Mouse (Mus musculus) bone marrow macrophage, adult 2 months (primary cell): ENCODE measurements around the gene Pxn. TPM values are rescaled to one million over a fixed set of nuclear protein-coding genes. Genes with fewer than 3 reads are reported as not detected.

ENCODE experiments used
- H3K27ac ChIP-seq: 2 replicates; pipeline ENCODE4 v1.5.1; 2012; ENCODE audit warnings: low read depth, low read length; ENCODE audit not compliant: insufficient read depth
- H3K4me1 ChIP-seq: 2 replicates; pipeline ENCODE4 v1.6.1; 2012; ENCODE audit warnings: low read length; ENCODE audit not compliant: control insufficient read depth, insufficient read depth
- H3K4me3 ChIP-seq: 2 replicates; pipeline ENCODE4 v1.5.1; 2012; ENCODE audit warnings: mild to moderate bottlenecking, low read length, moderate library complexity; ENCODE audit not compliant: insufficient read depth
- CTCF ChIP-seq: IDR thresholded peaks from 2 replicates; pipeline ENCODE4 v1.5.1; 2012; ENCODE audit warnings: low read depth, mild to moderate bottlenecking, low read length, moderate library complexity
- POLR2A ChIP-seq: IDR thresholded peaks from 2 replicates; pipeline ENCODE4 v1.6.1; 2012; ENCODE audit warnings: mild to moderate bottlenecking, low read depth, low read length, borderline replicate concordance
- polyA plus RNA-seq: library from polyadenylated mRNA; stranded (reverse); fragments of >200 nt; gene quantifications from 2 replicates; pipeline ENCODE4 v1.2.4, GENCODE M21; 2012; ENCODE audit not compliant: missing spikeins, insufficient read depth, insufficient read length

The Pxn gene
- polyA plus RNA-seq, 1 experiment, result 121 TPM

DNA sequence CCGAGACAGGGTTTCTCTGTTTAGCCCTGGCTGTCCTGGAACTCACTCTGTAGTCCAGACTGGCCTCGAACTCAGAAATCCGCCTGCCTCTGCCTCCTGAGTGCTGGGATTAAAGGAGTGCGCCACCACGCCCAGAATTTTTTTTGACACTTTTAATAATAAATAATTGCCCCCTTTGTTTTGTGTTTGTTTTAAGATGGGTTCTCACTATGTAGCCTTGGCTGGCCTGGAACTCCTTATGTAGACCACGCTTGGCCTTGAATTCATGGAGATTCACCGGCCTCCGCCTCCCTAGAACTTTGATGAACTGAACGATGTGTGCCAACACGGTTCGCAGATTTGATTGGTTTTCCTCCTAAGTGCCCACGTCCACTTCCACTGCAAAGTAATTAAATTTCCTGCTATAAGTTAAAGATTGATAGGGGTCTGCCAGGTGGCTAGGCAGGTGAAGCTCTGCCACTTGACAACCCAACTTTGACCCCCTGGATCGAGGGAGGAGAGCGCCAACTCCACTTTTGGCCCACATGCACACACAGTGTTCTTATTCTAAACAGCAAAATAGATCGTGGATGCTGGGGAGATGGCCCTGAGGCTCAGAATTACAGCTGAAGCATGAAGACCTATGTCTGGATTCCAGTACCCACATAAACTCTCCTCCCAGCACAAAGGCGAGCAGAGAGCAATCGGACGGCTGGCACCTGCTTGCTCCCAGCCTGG, 20.8 kb upstream of the Pxn start:
- TF ChIP-seq CTCF (no peak), POLR2A (no peak)
- Histone ChIP-seq H3K4me3 (no peak overlapping the region), H3K27ac (no peak overlapping the region), H3K4me1 (peaks cover 12% of the 10 kb centered on the region)

DNA sequence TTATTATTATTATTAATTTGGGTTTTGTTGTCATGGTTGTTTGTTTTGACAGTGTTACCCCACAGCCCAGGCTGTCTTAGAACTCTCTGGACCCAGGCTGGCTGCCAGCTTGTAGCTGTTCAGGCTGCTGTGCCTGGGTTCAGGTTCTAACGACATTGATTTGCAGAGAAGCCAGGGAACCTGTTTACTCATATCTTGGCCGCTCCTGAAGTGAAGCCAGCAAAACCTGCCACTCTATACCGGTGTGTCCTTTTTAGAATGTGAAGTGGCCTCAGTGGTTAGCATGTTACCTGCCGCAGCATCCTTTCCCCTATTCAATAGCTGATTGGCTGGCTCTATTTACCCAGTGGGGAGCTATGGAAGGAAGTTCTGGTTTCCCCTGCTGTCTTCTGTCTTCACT, 19.8 kb upstream of the Pxn start:
- H3K27ac ChIP-seq, result no peak overlapping the region
- no peak for TF ChIP-seq CTCF
- no peak for TF ChIP-seq POLR2A
- no peak overlapping the region for H3K4me3 ChIP-seq
- H3K4me1 ChIP-seq, result peaks cover 12% of the 10 kb centered on the region

DNA sequence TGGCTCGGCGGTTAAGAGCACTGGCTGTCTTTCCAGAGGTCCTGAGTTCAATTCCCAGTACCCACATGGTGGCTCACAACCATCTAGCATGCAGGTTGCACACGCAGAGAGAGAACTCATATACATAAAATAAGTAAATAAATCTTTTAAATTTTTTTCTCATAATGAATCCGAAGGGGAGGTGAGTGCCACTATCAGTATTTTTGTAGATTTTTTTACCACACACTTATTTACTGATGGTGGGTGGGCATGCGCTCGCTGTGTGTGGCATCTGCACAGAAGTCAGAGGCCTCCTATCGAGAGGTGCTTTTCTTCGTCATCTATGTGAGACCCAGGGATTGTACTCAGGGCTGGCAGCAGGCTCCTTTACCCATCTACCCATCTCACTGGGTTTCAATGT, 19.1 kb upstream of the Pxn start:
- TF ChIP-seq POLR2A (no peak), CTCF (no peak)
- Histone ChIP-seq H3K4me3 (no peak overlapping the region), H3K4me1 (peaks cover 16% of the 10 kb centered on the region), H3K27ac (no peak overlapping the region)

DNA sequence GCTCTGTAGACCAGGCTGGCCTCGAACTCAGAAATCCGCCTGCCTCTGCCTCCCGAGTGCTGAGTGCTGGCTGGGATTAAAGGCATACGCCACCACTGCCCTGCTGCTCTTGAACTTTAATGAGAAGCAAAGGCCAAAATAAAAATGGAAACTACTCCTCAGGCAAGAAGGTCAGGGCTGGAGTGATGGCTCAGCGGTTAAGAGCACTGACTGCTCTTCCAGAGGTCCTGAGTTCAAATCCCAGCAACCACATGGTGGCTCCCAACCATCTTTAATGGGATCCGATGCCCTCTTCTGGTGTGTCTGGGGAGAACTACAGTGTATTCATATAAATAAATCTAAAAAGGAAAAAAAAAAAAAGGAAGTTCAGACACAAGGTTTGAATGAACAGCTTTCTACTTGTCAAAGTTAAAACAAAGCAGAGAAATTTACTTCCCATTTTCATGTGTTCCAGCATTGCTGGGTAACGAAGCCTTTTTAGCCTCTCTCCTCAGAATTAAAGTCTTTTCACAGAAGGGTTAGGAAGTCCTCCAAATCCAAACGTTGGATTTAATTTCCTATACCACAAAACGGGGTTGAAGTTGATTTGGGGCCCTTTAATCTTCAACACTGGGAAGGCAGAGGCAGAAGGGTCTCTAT, 18.4 kb upstream of the Pxn start:
- H3K4me1 ChIP-seq, result peaks cover 16% of the 10 kb centered on the region
- TF ChIP-seq POLR2A (no peak), CTCF (peak; percentile 50; the same call in 1 of the 2 replicates)
- H3K4me3 ChIP-seq, result 0 out of 2 replicates have a peak overlapping the region, but pooled peaks have one; percentile 49
- H3K27ac ChIP-seq, result peak overlapping the region; percentile 97

DNA sequence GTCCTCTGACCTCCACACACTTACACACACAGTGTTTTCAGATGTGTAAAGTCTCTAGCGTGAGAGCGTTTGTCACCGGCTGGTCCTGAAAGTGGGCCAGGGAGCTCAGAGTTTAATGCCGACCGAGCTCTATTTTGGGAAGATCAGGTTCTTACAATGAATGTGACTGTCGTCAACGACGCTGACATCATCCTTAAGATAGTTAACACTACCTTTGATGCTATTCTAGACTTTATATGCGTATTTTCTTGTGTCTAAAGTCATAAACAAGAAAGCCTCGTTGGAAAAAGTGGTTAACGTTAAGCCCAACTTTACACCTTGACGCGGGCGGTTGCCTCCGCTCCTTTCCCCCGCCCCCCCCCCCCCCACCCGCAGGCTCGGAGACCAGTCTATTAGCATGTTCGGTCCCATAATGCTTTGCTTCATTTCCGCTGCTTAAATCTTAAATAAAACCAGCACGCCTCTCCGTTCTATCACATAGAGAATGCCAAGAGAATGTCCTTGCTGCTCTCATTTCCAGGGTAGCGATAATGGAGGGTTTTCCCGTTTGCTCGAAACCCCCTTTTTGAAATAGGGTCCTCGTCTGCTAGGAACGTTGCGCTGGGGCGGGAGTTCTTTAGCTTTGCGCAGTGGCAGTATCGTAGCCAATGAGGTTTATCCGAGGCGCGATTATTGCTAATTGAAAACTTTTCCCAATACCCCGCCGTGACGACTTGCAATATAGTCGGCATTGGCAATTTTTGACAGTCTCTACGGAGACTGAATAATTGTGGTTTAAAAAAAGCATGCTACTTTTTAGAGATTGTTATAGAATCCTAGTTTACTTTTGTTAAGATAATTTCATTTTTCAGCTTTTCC, 17.4 kb upstream of the Pxn start:
- TF ChIP-seq POLR2A (peak; percentile 89), CTCF (no peak)
- peak overlapping the region; percentile 49 for H3K4me3 ChIP-seq
- H3K27ac ChIP-seq, result peak overlapping the region; percentile 99
- H3K4me1 ChIP-seq, result peaks cover 20% of the 10 kb centered on the region

DNA sequence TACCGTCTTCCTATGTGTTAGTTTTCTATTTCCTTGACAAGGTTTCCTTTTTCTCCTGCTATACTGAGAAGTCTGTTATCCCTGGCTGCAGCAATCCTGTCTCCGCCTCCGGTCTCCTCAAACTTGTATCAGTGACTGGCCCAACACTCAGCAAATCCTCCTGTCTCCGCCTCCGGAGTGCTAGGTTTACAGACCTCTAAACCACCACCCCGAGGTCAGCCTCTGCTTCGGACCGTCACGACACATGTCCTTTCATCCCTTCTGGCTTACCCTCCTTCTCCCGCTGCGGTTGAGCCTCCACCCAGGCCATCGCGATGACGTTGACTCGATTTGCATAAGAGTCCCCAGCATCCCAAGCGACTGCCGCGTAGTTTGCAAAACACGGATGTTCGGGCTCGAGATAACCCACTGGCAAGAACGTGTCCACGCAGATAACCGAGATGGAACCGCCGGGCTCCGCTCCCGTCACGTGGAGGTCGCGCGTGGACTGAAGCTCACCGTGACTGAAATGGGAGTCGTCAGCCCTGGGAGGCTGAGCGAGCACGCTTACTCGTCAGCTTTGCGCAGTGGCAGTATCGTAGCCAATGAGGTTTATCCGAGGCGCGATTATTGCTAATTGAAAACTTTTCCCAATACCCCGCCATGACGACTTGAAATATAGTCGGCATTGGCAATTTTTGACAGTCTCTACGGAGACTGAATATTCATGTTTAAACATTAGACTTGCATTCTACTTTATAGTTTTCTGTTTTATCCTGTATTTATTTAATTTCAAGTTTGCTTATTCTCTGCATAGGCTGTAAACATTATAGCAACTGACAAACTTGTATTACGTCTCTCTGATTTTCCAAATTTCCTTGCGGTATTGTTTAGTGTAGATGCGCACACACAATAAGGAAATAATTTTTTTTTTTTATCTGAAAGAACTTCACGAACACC, 16.5 kb upstream of the Pxn start:
- Histone ChIP-seq H3K4me3 (peak overlapping the region; percentile 38), H3K27ac (peak overlapping the region; percentile 99), H3K4me1 (peaks cover 18% of the 10 kb centered on the region)
- TF ChIP-seq CTCF, result no peak
- TF ChIP-seq POLR2A, result peak; percentile 97

DNA sequence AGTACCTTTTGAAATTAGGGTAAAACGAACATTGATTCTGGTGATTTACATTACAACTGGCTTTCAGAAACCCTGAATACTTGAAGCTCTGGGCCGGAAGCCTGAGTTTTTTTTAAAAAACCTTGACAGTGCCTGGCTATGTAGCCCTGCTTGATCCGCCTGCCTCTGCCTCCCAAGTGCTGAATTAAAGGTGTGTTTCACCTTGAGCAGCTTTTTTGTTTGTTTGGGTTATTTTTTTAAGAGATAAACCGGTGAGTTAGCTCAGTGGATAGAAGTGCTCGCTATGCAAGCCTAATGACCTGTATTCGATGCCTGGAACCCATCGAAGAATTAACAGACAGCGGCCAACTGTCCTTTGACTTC, 15.9 kb upstream of the Pxn start:
- TF ChIP-seq POLR2A (no peak; the same call in 1 of the 2 replicates), CTCF (no peak)
- peak overlapping the region; percentile 12; the same call in 1 of the 2 replicates for H3K4me3 ChIP-seq
- peaks cover 16% of the 10 kb centered on the region for H3K4me1 ChIP-seq
- H3K27ac ChIP-seq, result no peak overlapping the region

DNA sequence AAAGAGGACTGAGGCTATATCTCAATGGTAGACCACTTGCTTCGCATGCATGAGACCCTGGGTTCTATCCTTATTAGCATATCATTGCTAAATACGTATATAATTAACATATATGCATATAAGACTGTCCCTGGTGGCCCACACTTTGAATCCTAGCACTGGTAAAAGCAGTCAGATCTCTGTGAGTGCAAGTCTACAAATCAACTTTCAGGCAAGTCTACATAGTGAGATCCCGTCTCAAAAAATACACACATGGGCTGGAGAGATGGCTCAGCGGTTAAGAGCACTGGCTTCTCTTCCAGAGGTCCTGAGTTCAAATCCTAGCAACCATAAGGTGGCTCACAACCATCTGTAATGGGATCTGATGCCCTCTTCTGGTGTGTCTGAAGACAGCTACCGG, 15.4 kb upstream of the Pxn start:
- H3K4me3 ChIP-seq, result no peak overlapping the region

DNA sequence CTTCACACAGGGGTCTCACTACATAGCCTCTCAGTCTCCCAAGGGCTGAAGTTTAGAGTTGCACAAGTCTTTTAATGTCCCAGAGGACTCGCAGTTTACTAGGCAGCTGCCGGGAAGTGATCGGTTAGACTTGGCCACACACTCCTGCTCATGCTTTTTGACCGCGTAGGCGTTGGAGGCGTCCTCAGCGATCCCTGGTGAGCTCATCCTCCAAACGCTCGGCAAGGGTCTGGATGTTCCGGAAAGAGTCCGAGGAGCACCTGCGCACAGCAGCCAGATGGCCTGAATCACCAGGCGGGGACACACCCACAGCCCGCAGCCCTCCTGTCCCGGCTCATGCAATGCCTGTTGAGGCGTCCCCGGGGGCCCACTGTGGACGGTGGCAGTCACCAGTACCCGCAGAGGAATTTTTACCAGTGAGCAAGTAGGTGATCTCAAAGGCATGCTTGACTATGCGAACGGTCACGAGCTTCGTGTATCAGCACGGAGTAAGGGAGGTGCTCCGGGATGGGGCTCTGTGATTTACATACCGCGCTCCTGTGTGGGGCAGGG, 14.6 kb upstream of the Pxn start:
- Histone ChIP-seq H3K4me1 (peaks cover 16% of the 10 kb centered on the region), H3K27ac (peak overlapping the region; percentile 25; the same call in 1 of the 2 replicates), H3K4me3 (peak overlapping the region; percentile 43)
- TF ChIP-seq POLR2A, result no peak
- TF ChIP-seq CTCF, result no peak

More for the DNA sequence above, 15.4 kb upstream of the Pxn start:
- Histone ChIP-seq H3K27ac (no peak overlapping the region), H3K4me1 (peaks cover 16% of the 10 kb centered on the region)
- TF ChIP-seq POLR2A (no peak), CTCF (no peak)
